8 mouse cellular contexts compared by ENCODE assay signal in genomic region chr5:116443459-116443940, GRCm38 (mm10). TPM values are rescaled to one million over a fixed set of nuclear protein-coding genes. Genes with fewer than 3 reads are reported as not detected.
A peak's percentile ranks its signal among the peaks of the same experiment; 100 is the strongest.
DNase-seq lines count a peak whose midpoint lies in the region; ATAC-seq and TF ChIP-seq lines count a peak whose summit lies in the region.

No protein-coding gene starts in this region.

- DNase-seq in forebrain, embryonic 14.5 days (ENCODE audit: low spot score), result peak; percentile 68
- no peak for DNase-seq in forebrain, embryonic 10.5 days (ENCODE audit: extremely low spot score, low spot score)
- DNase-seq in brain, embryonic 14.5 days (ENCODE audit: low read depth), result peak; percentile 80
- DNase-seq in heart, postnatal 10 days, result peak; percentile 76 to 80
- peak; percentile 52 to 70 for DNase-seq in left cerebral cortex, postnatal 14 days (ENCODE audit: low spot score in 2 of 2)
- no peak for DNase-seq in embryo, embryonic 10.5 days (ENCODE audit: low spot score)
- DNase-seq in lung, adult 18-20 months, result no peak
- no peak for DNase-seq in kidney, adult 11 months

- TF ChIP-seq POLR2A in brain, embryonic 14.5 days (IDR thresholded peaks at IDR 0.05; ENCODE audit: borderline replicate concordance, extremely low read depth, insufficient read depth, insufficient read length, poor library complexity, severe bottlenecking), result no peak

- no peak for TF ChIP-seq CTCF in brain, embryonic 14.5 days (IDR thresholded peaks at IDR 0.05; ENCODE audit: borderline replicate concordance, extremely low read depth, insufficient read depth, insufficient read length)

- peak overlapping the region; percentile 60; the same call in 1 of the 2 replicates for H3K27ac ChIP-seq in forebrain, embryonic 14.5 days (ENCODE audit: low read depth, low read length)
- H3K27ac ChIP-seq in forebrain, embryonic 10.5 days, result no peak overlapping the region

- peaks cover 22% of the 10 kb centered on the region for H3K36me3 ChIP-seq in forebrain, embryonic 14.5 days (ENCODE audit: control insufficient read depth, insufficient read depth, low read length)
- peaks cover 8% of the 10 kb centered on the region; the same call in 1 of the 2 replicates for H3K36me3 ChIP-seq in forebrain, embryonic 10.5 days (replicated peaks)

- H3K4me3 ChIP-seq in forebrain, embryonic 14.5 days (ENCODE audit: low read depth, low read length), result no peak overlapping the region
- H3K4me3 ChIP-seq in forebrain, embryonic 10.5 days, result no peak overlapping the region

- no peak overlapping the region for H3K4me2 ChIP-seq in forebrain, embryonic 14.5 days (ENCODE audit: low read length)

- 53% methylated on average over 8 of the region's 8 CpGs for WGBS in forebrain, embryonic 14.5 days
- WGBS in forebrain, embryonic 10.5 days, result 82% methylated on average over 8 of the region's 8 CpGs

- intact Hi-C loops in heart, postnatal 10 days (cut with DNase I), result loop anchor here (2.0 kb wide), 1 partner anchor 17 kb away; no protein-coding TSS in a partner anchor
- intact Hi-C loops in left cerebral cortex, postnatal 14 days (cut with DNase I), result no loop called here

- H3K9ac ChIP-seq in forebrain, embryonic 14.5 days (ENCODE audit: low read length), result no peak overlapping the region; the same call in 1 of the 2 replicates

- ATAC-seq in forebrain, embryonic 14.5 days, result peak; percentile 78

- H3K9me3 ChIP-seq in forebrain, embryonic 14.5 days (replicated peaks; ENCODE audit: control insufficient read depth, low read length), result no peaks in the 10 kb centered on the region
- no peaks in the 10 kb centered on the region for H3K9me3 ChIP-seq in forebrain, embryonic 10.5 days

- H3K4me1 ChIP-seq in forebrain, embryonic 14.5 days (ENCODE audit: control insufficient read depth, insufficient read depth, low read length), result no peaks in the 10 kb centered on the region; the same call in none of the 2 replicates
- peaks cover 27% of the 10 kb centered on the region for H3K4me1 ChIP-seq in forebrain, embryonic 10.5 days

- no peaks in the 10 kb centered on the region for H3K27me3 ChIP-seq in forebrain, embryonic 14.5 days (replicated peaks; ENCODE audit: control insufficient read depth, insufficient read depth, low read length)
- H3K27me3 ChIP-seq in forebrain, embryonic 10.5 days (ENCODE audit: poor library complexity, severe bottlenecking), result peaks cover 56% of the 10 kb centered on the region

RNA-seq across cellular contexts. Expression of gene Hspb8, which starts 20.8 kb away (rescaled TPM):
- polyA plus RNA-seq in forebrain, embryonic 14.5 days (2014; fragmentation: Nextera tagmentation; extraction: Ambion mirVana), result 5.4 and 5.9 TPM in 2 replicates
- polyA plus RNA-seq in forebrain, embryonic 10.5 days (2016; fragmentation: Nextera tagmentation; extraction: Ambion mirVana), result 8.5 and 8.6 TPM in 2 replicates
- 7.3 and 7.8 TPM in 2 replicates for polyA plus RNA-seq in brain, embryonic 14.5 days (2012; rRNA removed)
- total RNA-seq in heart, postnatal 10 days (2021), result 100 to 1,000 TPM; 155 to 178 TPM
- total RNA-seq in left cerebral cortex, postnatal 14 days (2021), result 1 to 10 TPM; 6.1 to 7.2 TPM

Comparison
In these comparisons a context has a peak if more than half of its experiments do, and no peak if none do; other contexts are left out.
1. DNase-seq: peak in forebrain, embryonic 14.5 days (single experiment), brain, embryonic 14.5 days (single experiment), heart, postnatal 10 days (2 of 2) and left cerebral cortex, postnatal 14 days (2 of 2); none in forebrain, embryonic 10.5 days (single experiment), embryo, embryonic 10.5 days (single experiment), lung, adult 18-20 months (0 of 2) and kidney, adult 11 months (single experiment).